ENCODE assay signal across 10 mouse cellular contexts in the genomic region with DNA sequence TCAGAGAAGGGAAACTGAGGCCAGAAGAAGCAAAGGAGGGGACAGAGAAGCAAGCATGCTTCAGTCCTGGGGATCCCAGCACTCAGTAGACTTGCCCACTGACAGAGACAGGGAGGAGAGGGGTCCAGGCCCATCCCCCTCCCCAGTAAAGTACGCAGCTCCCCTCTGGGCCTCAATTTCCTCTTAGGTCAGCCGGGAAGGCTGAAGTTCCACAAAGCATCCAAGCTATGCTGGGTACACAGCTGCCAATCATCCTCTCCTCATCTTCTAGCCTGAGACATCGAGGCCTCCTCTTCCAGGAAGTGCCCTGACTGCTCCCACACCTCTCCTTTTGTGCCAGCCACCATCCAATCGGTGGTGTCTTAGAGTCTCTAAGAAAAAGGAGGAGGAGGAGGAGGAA. TPM values are rescaled to one million over a fixed set of nuclear protein-coding genes. Genes with fewer than 3 reads are reported as not detected.
A peak's percentile ranks its signal among the peaks of the same experiment; 100 is the strongest.
DNase-seq lines count a peak whose midpoint lies in the region; ATAC-seq and TF ChIP-seq lines count a peak whose summit lies in the region.
"Had no signal": no experiment of that assay in that cellular context is flagged by ENCODE, and none has a peak within 500 bp of the region (broad histone marks: within the 10 kb centered on the region; RNA-seq: fewer than 3 reads in every experiment).

No protein-coding gene starts in this region.

- peak overlapping the region; percentile 63; the same call in 1 of the 2 replicates for H3K9ac ChIP-seq in heart, adult 2 months (ENCODE audit: low read depth, low read length)
- no peak overlapping the region for H3K9ac ChIP-seq in limb, embryonic 11.5 days (ENCODE audit: low read length)
- H3K9ac ChIP-seq: midbrain, embryonic 13.5 days had no signal

- H3K36me3 ChIP-seq in heart, adult 2 months (ENCODE audit: control insufficient read depth, insufficient read depth, low read length) = no peaks in the 10 kb centered on the region
- H3K36me3 ChIP-seq in limb, embryonic 11.5 days (ENCODE audit: control insufficient read depth, insufficient read depth, low read length) = no peaks in the 10 kb centered on the region
- H3K36me3 ChIP-seq: midbrain, embryonic 13.5 days had no signal

- 53% methylated on average over 3 of the region's 4 CpGs for WGBS in heart, adult 2 months
- WGBS in limb, embryonic 11.5 days = 6% methylated on average over 3 of the region's 4 CpGs

- no peak for DNase-seq in heart, adult 2 months
- no peak for DNase-seq in heart, adult 8-10 months (ENCODE audit: low spot score)
- no peak for DNase-seq in layer of hippocampus, adult 2 months (ENCODE audit: low spot score in 2 of 2)
- no peak for DNase-seq in layer of hippocampus, adult 11-12 months (ENCODE audit: low spot score)
- DNase-seq in limb, embryonic 11.5 days (ENCODE audit: low spot score) = no peak
- DNase-seq in left cerebral cortex, adult 18-20 months (ENCODE audit: low spot score in 2 of 2) = no peak
- DNase-seq in cerebellum, postnatal 4 days (ENCODE audit: low spot score in 2 of 2) = no peak

- no peaks in the 10 kb centered on the region for H3K27me3 ChIP-seq in heart, adult 2 months (ENCODE audit: control insufficient read depth, insufficient read depth, low read length)
- H3K27me3 ChIP-seq in limb, embryonic 11.5 days (ENCODE audit: control insufficient read depth, insufficient read depth, low read length) = no peaks in the 10 kb centered on the region

- H3K4me3 ChIP-seq in heart, adult 2 months = no peak overlapping the region
- no peak overlapping the region for H3K4me3 ChIP-seq in layer of hippocampus, adult 2 months
- no peak overlapping the region for H3K4me3 ChIP-seq in brown adipose tissue, adult 24 weeks (ENCODE audit: insufficient read depth, low read depth, low read length)
- 0 out of 2 replicates have a peak overlapping the region, but pooled peaks have one; percentile 5 for H3K4me3 ChIP-seq in limb, embryonic 11.5 days (ENCODE audit: low read depth, low read length)
- H3K4me3 ChIP-seq: erythroblast, embryonic 14.5 days; midbrain, embryonic 13.5 days had no signal

- no peak for TF ChIP-seq POLR2A in heart, adult 2 months (IDR thresholded peaks at IDR 0.05; ENCODE audit: insufficient read depth, low read depth, low read length)

- TF ChIP-seq CTCF in heart, adult 2 months (IDR thresholded peaks at IDR 0.05) = no peak
- TF ChIP-seq CTCF in layer of hippocampus, adult 2 months (conservative IDR thresholded peaks at IDR 0.05) = no peak

- H3K79me2 ChIP-seq in heart, adult 2 months (replicated peaks; ENCODE audit: control insufficient read depth, insufficient read depth, low read length) = no peaks in the 10 kb centered on the region

- peak overlapping the region; percentile 23 for H3K4me2 ChIP-seq in limb, embryonic 11.5 days (ENCODE audit: low read depth, severe bottlenecking)
- H3K4me2 ChIP-seq: midbrain, embryonic 13.5 days had no signal

- peak overlapping the region; percentile 83 for H3K27ac ChIP-seq in heart, adult 2 months
- H3K27ac ChIP-seq in layer of hippocampus, adult 2 months = peak overlapping the region; percentile 39; the same call in 1 of the 2 replicates
- peak overlapping the region; percentile 72 for H3K27ac ChIP-seq in brown adipose tissue, adult 24 weeks (replicated peaks; ENCODE audit: low read depth, low read length)
- H3K27ac ChIP-seq in limb, embryonic 11.5 days (replicated peaks; ENCODE audit: low read depth, low read length) = peak overlapping the region; percentile 91
- H3K27ac ChIP-seq: midbrain, embryonic 13.5 days had no signal

- no peaks in the 10 kb centered on the region for H3K9me3 ChIP-seq in limb, embryonic 11.5 days (ENCODE audit: control insufficient read depth, low read length)
- H3K9me3 ChIP-seq: midbrain, embryonic 13.5 days had no signal

- intact Hi-C loops in heart, adult 2 months (cut with DNase I) = loop anchor here (5.0 kb wide), 1 partner anchor 34 kb away; no protein-coding TSS in a partner anchor

- ATAC-seq in limb, embryonic 11.5 days (ENCODE audit: insufficient number of reproducible peaks, low FRiP score, low TSS enrichment, low read depth) = peak; percentile 32

- no peak for TF ChIP-seq EP300 in heart, adult 2 months (IDR thresholded peaks at IDR 0.05; ENCODE audit: insufficient read depth, low read depth, low read length)

- peaks cover 21% of the 10 kb centered on the region for H3K4me1 ChIP-seq in heart, adult 2 months (ENCODE audit: control insufficient read depth, insufficient read depth, low read length)
- peaks cover 8% of the 10 kb centered on the region; the same call in 1 of the 2 replicates for H3K4me1 ChIP-seq in brown adipose tissue, adult 24 weeks (ENCODE audit: control insufficient read depth, insufficient read depth, insufficient read length, low read length)
- H3K4me1 ChIP-seq in limb, embryonic 11.5 days (ENCODE audit: control insufficient read depth, insufficient read depth, low read length) = peaks cover 40% of the 10 kb centered on the region

RNA-seq across cellular contexts. Expression of gene Ube2v1, which starts 35.6 kb away (rescaled TPM):
- total RNA-seq in heart, adult 2 months (2021) = 100 to 1,000 TPM; 118 to 121 TPM
- polyA plus RNA-seq in heart, adult 2 months (2012; rRNA removed) = 98.1 and 101 TPM in 2 replicates
- 100 to 1,000 TPM; 120 to 152 (median 139) TPM for total RNA-seq in heart, adult 8-10 months (2022)
- 100 to 1,000 TPM; 216 to 232 TPM for total RNA-seq in layer of hippocampus, adult 2 months (2021)
- polyA plus RNA-seq in brown adipose tissue, adult 24 weeks (2012; ENCODE audit: insufficient read depth, insufficient read length, missing spikeins) = 113 and 141 TPM in 2 replicates
- 264 and 267 TPM in 2 replicates for polyA plus RNA-seq in limb, embryonic 11.5 days (2014; fragmentation: Nextera tagmentation; extraction: Ambion mirVana)
- 100 to 1,000 TPM; 259 to 266 TPM for total RNA-seq in left cerebral cortex, adult 18-20 months (2021)

RNA-seq across cellular contexts. Expression of gene Snai1, which starts 58.3 kb away (rescaled TPM):
- 1 to 10 TPM; 1.6 to 2.0 TPM for total RNA-seq in heart, adult 2 months (2021)
- 6.5 and 10.5 TPM in 2 replicates for polyA plus RNA-seq in heart, adult 2 months (2012; rRNA removed)
- total RNA-seq in heart, adult 8-10 months (2022) = 1 to 10 TPM; 1.2 to 2.2 (median 1.4) TPM
- total RNA-seq in layer of hippocampus, adult 2 months (2021) = under 1 TPM; 0.64 to 0.82 TPM
- polyA plus RNA-seq in brown adipose tissue, adult 24 weeks (2012; ENCODE audit: insufficient read depth, insufficient read length, missing spikeins) = 1.6 TPM in 1 of 2 replicates, not detected in the other
- 102 and 104 TPM in 2 replicates for polyA plus RNA-seq in limb, embryonic 11.5 days (2014; fragmentation: Nextera tagmentation; extraction: Ambion mirVana)
- 1 to 10 TPM; 1.1 to 1.2 TPM for total RNA-seq in left cerebral cortex, adult 18-20 months (2021)
- polyA plus RNA-seq: erythroblast, embryonic 14.5 days had no signal

Comparison
In these comparisons a context has a peak if more than half of its experiments do, and no peak if none do; other contexts are left out.
1. H3K27ac ChIP-seq: peak in every context shown above with its lines; median percentile 91 in limb, embryonic 11.5 days; 83 in heart, adult 2 months; 72 in brown adipose tissue, adult 24 weeks; 39 in layer of hippocampus, adult 2 months.